Mouse (Mus musculus): Measurements from ENCODE around the gene Ppil1. TPM values are rescaled to one million over a fixed set of nuclear protein-coding genes. Genes with fewer than 3 reads are reported as not detected.

Ppil1 gene
- 61.0 and 69.0 TPM in 2 replicates for polyA plus RNA-seq (2012; rRNA removed)

DNA sequence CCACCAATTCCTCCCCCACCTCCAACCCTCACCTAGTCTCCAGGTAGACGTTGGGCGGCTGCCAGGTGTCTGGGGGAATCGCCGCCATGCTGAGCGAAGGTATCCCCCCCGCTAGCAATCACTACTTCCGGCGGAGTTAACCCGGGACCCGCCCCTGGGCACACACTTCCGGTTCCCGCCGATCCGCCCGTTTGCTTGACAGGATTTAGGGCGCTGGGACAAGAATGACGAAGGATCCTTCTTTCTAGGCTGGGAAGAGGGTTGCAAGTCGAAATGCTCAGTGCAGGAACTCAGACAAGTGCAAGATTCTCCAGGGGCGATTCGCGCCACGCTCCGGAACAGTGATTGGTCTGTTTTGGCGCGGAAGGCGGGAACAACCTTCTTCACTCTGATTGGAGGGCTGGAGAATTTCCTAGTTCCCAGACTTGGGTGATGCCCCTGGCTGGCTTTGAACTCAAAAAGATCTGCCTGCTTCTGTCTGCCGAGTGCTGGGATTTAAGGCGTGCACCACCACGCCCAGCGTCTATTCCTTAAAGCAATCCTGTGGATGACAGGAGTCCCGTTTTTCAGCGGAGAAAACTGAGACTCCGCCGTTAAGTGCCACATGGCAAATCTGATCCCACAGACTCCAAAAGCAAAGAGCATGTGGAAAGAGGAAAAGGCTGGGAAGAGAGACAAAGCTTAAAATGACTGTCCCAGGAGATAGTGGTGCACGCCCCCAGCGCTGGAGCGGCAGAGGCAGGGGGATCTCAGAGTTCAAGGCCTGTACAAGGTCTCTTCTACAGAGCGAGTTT is at the start of gene Ppil1:
Gene Ppil1, minus strand, starts transcription at position 347 of the 794 bp plus-strand sequence.

DNA sequence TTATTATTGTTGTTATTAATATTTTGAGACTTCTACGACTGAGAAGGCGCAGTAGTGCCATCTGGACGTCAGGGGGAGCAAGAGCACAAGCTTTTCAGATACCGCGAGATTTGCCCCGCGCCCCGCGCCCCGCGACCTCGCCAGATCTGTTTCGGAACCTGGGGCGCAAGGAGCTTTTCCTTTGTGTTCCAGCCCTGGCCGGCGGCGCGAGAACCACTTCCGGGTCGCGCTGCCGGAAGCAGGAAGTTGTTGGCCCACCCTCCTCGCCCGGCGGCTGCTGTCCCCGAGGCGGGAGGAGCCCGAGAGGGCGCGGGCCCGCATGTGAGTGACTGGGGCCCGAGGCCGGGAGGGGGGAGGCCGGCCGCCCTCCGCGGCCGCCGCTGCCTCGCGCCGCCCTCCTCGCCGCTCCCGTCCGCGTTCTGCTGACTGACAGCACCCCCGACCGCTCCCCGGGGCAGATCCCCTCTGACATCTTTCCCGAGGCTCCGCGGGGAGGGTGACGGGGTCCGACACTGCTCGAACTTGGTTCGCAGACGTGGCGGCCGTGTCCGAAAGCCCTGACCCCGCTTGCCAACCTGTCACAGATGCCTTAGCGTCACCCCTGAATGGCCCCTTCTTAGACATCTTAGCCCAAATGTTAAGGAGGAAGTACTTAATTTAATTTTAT is 4.8 kb upstream of the Ppil1 start, which contains the start of gene BC004004:
Gene BC004004, plus strand, starts transcription at position 107 of the 667 bp plus-strand sequence.

DNA sequence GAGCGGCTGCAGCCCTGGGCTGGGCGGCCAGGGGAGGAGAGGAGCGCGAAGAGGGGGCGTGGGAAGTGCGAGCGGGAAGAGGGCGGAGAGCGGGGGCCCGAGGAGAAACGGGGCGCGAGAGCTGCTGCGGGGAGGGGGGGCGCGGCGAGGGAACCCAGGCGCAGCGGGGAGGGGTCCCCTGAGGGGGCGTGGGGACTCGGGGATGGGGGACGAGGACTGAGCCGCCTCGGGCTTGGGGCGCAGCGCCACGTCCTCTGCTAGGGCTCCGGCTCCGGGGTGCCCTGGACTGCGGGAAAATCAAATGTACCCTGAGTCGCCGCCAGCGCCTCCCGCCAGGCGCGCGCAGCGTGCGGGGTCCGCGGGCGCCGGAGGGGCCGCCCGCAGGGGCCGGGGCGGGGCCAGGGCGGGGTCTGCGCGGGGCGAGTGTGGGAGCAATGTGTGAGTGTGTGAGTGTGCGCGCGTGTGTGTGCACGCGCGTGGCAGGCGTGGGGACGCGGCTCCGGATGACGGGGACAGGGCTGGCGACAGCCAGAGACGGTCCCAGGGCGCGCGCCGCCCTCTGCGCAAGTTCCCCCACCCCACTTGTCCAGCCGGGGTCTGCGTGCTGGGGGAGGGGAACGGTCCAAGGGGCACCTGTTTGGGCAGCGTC is 26.1 kb downstream of the Ppil1 start, which contains the start of gene Cpne5:
Gene Cpne5, minus strand, starts transcription at position 396 of the 649 bp plus-strand sequence.

Other genes with a start within 250 kb of the Ppil1 start
- gene Srsf3, start 231.6 kb downstream of the Ppil1 start, polyA plus RNA-seq (2012; rRNA removed): 330 and 355 TPM in 2 replicates
- 45.1 and 51.9 TPM in 2 replicates for gene Cdkn1a, start 173.2 kb downstream of the Ppil1 start, polyA plus RNA-seq (2012; rRNA removed)
- gene Rab44, start 150.0 kb downstream of the Ppil1 start, polyA plus RNA-seq (2012; rRNA removed): 0.06 and 0.19 TPM in 2 replicates
- gene Cpne5, start 26.0 kb downstream of the Ppil1 start, polyA plus RNA-seq (2012; rRNA removed): 55.1 and 68.9 TPM in 2 replicates
- 89.5 and 91.0 TPM in 2 replicates for gene BC004004, start 4.6 kb upstream of the Ppil1 start, polyA plus RNA-seq (2012; rRNA removed)
- 4.5 and 5.2 TPM in 2 replicates for gene Pi16, start 53.5 kb upstream of the Ppil1 start, polyA plus RNA-seq (2012; rRNA removed)
- gene Mtch1, start 83.7 kb upstream of the Ppil1 start, polyA plus RNA-seq (2012; rRNA removed): 659 and 663 TPM in 2 replicates
- gene Fgd2, start 96.7 kb upstream of the Ppil1 start, polyA plus RNA-seq (2012; rRNA removed): 11.3 and 13.4 TPM in 2 replicates
- 8.8 and 10.0 TPM in 2 replicates for gene Pim1, start 226.6 kb upstream of the Ppil1 start, polyA plus RNA-seq (2012; rRNA removed)

All from central nervous system, embryonic 18 days (tissue).